Mouse (Mus musculus) adrenal gland, adult 18-20 months (tissue): ENCODE measurements around the gene Ntsr1. TPM values are rescaled to one million over a fixed set of nuclear protein-coding genes. Genes with fewer than 3 reads are reported as not detected.

Experiments used
- DNase-seq, 2 experiments: peaks; one replicate each; pipeline ENCODE4 v3.0.0; 2021 to 2022; ENCODE audit warnings: low spot score in 2 of 2
- total RNA-seq, 2 experiments: library from RNA; stranded (reverse); gene quantifications; 1 replicate in 1 of 2; 2 replicates in 1 of 2; pipeline ENCODE4 v1.2.3; 2021

Gene Ntsr1
- total RNA-seq, 2 experiments from 2014 or later: not detected

DNA sequence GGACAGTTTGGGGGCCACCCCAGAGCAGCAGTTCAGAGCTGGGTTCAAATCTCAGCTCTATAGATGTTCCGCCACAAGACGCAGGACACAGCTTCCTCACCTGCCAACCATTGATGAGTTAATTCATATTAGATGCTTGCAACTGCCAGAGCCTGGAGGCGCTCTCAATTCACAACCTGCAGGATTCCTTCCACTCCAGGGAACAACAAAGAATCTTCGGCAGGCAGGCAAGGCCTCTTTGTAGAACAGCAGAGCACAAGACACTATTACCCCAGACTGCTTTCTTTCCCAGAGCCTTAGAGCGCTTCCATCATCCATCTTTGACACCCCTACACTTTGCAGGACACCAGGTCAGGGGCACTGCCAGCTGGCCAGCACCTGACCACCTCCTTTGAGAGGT, 6.5 kb downstream of the Ntsr1 start:
- no peak for DNase-seq

DNA sequence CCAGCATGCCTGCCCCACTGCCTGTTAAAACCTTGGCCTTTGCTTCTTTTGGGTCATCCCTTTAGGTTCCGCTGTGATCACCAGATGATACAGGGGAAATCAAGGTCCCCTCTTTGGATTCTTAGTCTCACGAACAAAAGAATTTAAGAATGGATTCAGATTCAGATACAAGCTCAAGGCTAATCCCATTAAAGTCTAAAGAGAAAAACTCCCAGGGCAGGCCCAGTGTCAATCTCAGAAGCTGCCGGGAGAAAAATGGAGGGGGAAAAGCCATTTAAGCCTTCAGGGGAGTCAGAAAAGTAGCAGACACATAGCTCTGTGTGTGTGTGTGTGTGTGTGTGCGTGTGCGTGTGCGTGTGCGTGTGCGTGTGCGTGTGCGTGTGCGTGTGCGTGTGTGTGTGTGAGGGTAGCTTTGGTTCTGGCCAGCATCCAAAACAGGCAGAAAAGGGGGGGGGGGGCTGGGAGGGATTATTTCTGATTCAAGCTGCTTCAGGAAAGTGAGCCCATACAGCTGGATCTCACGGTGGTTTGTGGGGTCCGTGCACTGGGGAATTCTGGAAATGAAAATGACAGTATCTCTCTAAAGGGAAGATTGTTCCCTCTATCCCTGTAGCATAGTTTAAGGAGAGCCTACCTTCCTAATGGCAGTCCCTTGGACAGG, 8.8 kb downstream of the Ntsr1 start:
- no peak for DNase-seq

- no peak for DNase-seq
Observed at GRCm38 (mm10) chr2:180510867-180511266, 11.1 kb downstream of the Ntsr1 start.

DNA sequence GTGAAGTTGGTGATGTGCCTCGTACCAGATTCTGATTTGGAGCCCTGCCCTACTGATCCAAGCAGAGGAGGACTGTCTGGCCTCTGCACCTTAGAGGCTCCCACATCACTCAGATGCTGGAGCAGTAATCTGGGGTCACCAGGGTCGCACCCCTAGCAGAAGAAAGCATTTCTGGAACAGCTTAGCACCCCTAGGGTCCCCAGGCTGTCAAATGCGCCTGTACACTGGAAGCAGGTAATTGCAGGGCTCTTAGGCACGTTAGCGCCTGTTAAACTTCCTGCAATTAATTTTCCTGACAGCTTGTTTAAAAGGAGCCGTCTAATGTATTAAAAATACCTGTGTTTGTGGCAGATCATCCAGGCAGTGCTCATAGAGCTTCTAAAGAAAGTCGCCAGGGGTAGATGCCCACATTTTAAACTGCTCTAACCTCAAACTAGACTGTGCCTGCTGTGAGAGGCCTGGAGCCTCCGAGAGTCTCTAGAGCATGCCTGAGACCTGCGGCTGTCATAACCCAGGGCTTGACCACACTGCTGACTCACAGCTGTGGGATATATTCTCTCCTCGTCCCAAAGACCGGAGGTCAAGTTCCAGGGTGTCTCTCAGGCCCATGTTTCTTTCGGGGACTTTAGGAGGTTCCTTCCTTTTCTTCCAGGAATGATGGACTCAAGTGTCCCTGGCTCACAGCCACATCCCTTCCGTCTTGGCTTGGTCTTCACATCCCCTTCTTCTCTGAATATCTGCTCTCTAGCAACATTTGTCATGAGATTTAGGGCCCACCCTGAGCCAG, 12.3 kb downstream of the Ntsr1 start:
- DNase-seq: no peak

DNA sequence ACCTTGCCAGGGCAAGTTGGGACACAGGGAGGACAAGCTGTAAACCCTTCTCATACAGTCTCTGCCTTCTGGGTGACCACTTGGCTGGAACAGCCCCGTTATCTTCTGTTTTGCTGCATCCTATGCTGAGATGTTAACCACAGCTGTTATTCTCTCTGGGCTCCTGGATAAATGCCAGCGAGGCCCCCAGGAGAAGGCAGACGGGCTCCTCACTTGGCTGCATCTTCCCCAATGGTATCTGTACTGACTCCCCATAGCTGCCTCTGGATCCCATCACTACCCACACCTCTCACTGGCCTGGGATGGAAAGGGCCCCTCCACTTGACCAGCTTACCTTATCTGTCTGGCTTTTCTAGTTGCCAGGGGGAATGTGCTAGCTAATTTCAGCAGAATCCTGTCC, 13.2 kb downstream of the Ntsr1 start:
- DNase-seq: no peak

DNA sequence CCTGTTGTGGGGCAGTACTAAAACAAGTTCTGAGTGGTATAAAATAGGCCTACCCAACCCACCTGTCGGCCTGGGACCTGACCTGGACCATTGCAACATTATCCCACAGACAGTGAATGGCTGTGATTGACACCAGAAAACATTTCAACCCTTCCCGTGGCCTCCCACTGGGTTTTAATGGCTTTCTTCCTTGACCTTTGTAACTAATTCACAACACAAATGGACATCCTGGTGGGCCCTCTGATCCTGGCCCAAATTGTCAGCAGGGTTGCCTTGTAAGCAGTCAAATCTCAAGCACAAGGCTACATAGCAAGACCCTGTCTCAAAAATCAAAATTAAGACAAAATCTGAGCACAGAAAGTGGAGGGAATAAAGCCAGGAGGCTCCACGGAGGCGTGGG, 14.1 kb downstream of the Ntsr1 start:
- no peak for DNase-seq

DNA sequence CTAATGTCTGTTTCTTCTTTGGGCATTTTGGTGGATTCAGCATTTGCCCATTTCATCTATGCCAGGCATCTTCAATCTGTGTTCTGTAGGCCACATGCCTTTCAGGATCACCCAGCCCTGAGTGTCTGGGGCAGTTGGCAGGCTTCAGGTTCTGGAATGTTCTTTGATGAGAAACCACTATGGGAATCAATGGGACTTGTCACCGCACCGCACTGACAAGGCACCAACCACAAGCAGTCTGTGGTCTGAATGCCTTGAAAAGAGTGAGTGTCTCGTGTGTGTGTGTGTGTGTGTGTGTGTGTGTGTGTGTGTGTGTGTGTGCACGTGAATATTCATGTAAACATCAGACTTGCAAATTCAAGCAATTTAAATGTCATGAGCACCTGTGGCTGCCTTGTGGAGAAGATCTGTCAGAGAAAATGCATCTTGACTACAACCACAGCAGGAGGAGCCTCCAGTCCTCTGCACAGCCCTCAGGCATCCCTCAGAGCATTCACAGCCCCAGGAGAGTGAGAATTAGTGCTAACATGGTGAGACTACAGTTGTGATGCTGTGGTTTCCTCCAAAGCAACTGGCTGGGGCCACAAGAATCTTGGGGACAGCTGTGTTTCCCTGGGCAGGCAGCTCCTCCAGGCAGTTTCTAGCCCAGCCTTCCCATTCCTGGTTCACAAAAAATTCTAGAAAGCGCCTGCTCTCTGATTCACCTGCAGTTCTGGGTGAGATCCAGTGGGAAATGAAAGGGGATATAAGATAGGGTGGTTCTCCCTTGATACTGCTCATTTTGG, 21.9 kb downstream of the Ntsr1 start:
- no peak for DNase-seq

DNA sequence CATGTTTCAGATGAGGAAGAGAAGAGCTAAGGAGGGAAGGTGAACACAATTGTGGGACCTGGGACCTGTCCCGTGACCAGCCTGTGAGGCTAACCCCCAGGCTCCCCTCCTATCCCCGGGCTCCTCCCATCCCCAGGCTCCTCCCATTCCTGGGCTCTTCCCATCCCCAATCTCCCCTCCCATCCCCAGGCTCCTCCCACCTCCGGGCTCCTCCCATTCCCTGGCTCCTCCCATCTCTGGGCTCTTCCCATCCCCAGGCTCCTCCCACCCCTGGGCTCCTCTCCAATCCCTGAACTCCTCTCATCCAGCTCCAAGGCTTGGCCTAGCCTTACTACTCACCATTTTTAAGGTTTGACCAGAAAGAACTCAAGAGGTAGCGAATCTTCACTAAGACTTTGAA, 23.0 kb downstream of the Ntsr1 start:
- DNase-seq: no peak

GRCm38 (mm10) chr2:180527447-180527846, 27.7 kb downstream of the Ntsr1 start:
- DNase-seq: no peak

- no peak for DNase-seq
Observed at GRCm38 (mm10) chr2:180527883-180528282, 28.1 kb downstream of the Ntsr1 start.

DNA sequence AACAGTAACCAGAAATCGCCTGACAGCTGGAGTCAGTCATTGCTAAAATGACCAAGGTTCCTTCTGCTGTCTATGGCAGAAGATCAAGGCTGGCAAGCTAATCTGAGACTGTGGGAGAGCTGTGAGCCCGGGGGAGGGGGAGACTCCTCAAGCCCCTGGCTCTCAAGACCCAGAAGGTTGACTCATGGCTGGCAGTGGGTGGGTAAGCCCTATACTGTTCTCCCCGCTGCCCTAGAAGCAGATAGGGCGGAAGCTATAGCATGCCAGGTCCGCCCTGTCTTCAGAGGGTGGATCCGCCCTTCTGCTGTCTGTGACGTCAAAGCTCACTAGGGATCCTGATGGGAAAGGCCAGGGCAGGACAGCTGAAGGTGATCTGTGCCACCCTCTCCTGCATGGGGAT, 30.4 kb downstream of the Ntsr1 start:
- no peak for DNase-seq

DNA sequence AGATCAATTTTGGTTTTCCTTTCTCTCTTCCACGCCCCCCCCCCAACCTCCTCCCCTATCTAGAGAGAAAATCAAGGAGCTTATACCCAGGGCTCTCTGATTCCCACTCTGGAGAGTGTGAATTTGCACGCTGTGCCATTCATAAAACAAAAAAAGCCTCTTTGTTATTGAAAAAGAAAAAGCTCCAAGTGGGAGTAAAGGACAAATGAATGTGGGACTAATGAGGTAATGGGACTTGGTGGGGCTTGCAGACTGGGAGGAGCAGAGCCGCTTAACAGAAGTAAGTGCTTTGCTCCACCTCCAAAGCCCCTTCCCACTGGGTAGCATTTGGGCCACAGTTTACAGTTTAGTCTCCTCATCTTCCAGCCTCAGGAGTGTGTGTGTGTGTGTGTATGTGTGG, 30.8 kb downstream of the Ntsr1 start:
- no peak for DNase-seq

DNA sequence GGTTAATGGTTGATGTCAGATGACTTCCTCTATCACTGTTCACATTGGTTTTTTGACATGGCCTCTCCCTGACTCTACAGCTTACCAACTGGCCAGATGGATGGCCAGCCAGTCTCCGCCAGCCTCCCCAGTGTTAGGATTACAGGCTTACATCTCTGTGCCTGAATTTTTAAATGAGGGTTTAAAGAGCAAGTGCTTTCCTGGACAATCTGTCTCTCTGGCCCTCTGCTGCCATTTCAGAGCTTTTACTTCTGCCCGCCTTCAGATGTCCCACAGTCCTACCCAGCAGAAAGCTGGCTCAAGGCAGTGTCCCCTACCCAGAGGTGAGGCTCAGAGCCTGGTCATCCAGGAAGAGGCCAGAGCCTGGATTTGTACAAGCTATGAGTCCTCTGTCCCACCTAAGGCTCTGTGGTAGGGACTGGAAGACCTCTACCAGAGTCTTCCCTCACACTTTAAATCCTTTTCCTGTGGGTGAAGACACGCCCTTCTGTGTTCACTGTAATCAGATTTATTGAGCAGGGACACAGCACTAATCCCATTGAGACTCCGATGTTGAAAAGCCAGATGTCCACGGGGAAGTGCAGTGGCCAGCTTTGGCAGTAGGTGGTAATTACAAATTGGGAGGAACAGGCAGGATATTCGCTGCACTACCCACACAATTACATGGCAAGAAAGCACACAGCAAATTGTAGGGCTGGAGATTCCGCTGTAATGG, 32.1 kb downstream of the Ntsr1 start:
- DNase-seq: no peak

GRCm38 (mm10) chr2:180532386-180532995, 32.7 kb downstream of the Ntsr1 start:
- DNase-seq: no peak

- no peak for DNase-seq
Observed at GRCm38 (mm10) chr2:180533237-180533636, 33.5 kb downstream of the Ntsr1 start.

- no peak for DNase-seq
Observed at GRCm38 (mm10) chr2:180543675-180544074, 43.9 kb downstream of the Ntsr1 start.

DNA sequence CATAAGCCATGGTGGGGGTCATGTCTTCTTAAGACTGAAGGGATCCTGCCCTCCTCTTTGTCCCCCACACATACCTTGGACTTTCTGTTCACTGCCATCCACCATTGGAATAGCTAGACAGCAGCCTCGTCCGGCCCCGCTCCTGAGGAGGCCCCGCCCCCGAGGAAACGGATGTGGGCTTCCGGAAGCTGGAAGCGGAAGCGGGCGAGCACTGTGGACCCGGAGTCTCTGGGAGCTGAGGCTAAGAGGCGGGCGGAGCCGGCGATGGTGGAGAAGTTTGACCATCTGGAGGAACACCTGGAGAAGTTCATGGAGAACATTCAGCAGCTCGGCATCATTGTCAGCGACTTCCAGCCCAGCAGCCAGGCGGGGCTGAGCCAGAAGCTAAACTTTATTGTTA, 45.3 kb downstream of the Ntsr1 start:
- DNase-seq: no peak

GRCm38 (mm10) chr2:180547384-180548106, 47.8 kb downstream of the Ntsr1 start:
- no peak for DNase-seq

GRCm38 (mm10) chr2:180552340-180552739, 52.6 kb downstream of the Ntsr1 start:
- no peak for DNase-seq

DNA sequence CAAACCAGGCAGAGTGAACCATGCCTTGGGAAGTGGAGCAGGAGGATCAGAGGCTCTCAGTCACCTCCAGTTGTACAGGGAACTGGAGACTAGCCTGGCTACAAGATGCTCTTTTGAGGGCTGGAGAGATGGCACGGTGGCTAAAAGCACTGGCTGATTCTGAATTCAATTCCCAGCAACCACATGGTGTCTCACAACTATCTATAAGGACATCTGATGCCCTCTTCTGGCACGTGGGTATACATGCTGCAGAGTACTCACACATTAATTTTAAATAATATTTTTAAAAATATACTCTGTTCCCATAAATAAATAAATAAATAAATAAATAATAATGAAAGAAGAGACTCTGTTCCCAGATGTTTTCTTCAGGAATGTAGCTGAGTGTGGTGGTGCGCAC, 55.4 kb downstream of the Ntsr1 start:
- no peak for DNase-seq
